Comparison of ENCODE assay signal across 8 mouse cellular contexts in genomic region chr19:43752489-43753225, GRCm38 (mm10). TPM values are rescaled to one million over a fixed set of nuclear protein-coding genes. Genes with fewer than 3 reads are reported as not detected.
DNase-seq lines count a peak whose midpoint lies in the region; ATAC-seq and TF ChIP-seq lines count a peak whose summit lies in the region.

Gene Cutc, plus strand, starts transcription at chr19:43752996.
Gene Cox15, minus strand, starts transcription at chr19:43753000.

- H3K9me3 ChIP-seq in embryonic facial prominence, embryonic 13.5 days: no peaks in the 10 kb centered on the region
- H3K9me3 ChIP-seq in limb, embryonic 12.5 days: no peaks in the 10 kb centered on the region
- H3K9me3 ChIP-seq in midbrain, embryonic 15.5 days: no peaks in the 10 kb centered on the region

- H3K9ac ChIP-seq in embryonic facial prominence, embryonic 13.5 days: peak within 1 kb of the TSS; percentile 83
- H3K9ac ChIP-seq in limb, embryonic 12.5 days (replicated peaks): peak within 1 kb of the TSS; percentile 75
- peak within 1 kb of the TSS; percentile 67 for H3K9ac ChIP-seq in midbrain, embryonic 15.5 days

- no peak for TF ChIP-seq POLR2A in kidney, adult 2 months (IDR thresholded peaks at IDR 0.05; ENCODE audit: low read depth, low read length)
- TF ChIP-seq POLR2A in spleen, adult 2 months (IDR thresholded peaks at IDR 0.05; ENCODE audit: low read depth, low read length): peak; percentile 92

- peak; percentile 98 for DNase-seq in 3134 (ENCODE audit: extremely low read depth, insufficient read length, low spot score)
- DNase-seq in adrenal gland, postnatal 36 days: peak; percentile 99
- DNase-seq in heart, adult 18-20 months: peak; percentile 98 to 99
- peak; percentile 98 for DNase-seq in kidney, adult 2 months
- DNase-seq in spleen, adult 2 months (ENCODE audit: low read depth in 1 of 2, low spot score in 2 of 2): peak; percentile 88 to 97

- peak within 1 kb of the TSS; percentile 59 for H3K4me2 ChIP-seq in embryonic facial prominence, embryonic 13.5 days
- peak within 1 kb of the TSS; percentile 56 for H3K4me2 ChIP-seq in limb, embryonic 12.5 days
- H3K4me2 ChIP-seq in midbrain, embryonic 15.5 days: peak within 1 kb of the TSS; percentile 65

- WGBS in embryonic facial prominence, embryonic 13.5 days: under 1% methylated on average over 62 of the region's 62 CpGs
- WGBS in kidney, adult 2 months: under 1% methylated on average over 62 of the region's 62 CpGs
- under 1% methylated on average over 62 of the region's 62 CpGs for WGBS in limb, embryonic 12.5 days
- under 1% methylated on average over 62 of the region's 62 CpGs for WGBS in midbrain, embryonic 15.5 days
- WGBS in spleen, adult 2 months: under 1% methylated on average over 62 of the region's 62 CpGs

- peak within 1 kb of the TSS; percentile 96 for H3K27ac ChIP-seq in embryonic facial prominence, embryonic 13.5 days
- H3K27ac ChIP-seq in kidney, adult 2 months (ENCODE audit: insufficient read depth, low read depth, low read length): peak within 1 kb of the TSS; percentile 94
- peak within 1 kb of the TSS; percentile 96 for H3K27ac ChIP-seq in limb, embryonic 12.5 days
- peak within 1 kb of the TSS; percentile 92 for H3K27ac ChIP-seq in midbrain, embryonic 15.5 days
- peak within 1 kb of the TSS; percentile 98 for H3K27ac ChIP-seq in spleen, adult 2 months (ENCODE audit: insufficient read depth, low read length)

- 0 out of 2 replicates have a peak, but pooled peaks have one; percentile 16 for TF ChIP-seq CTCF in kidney, adult 2 months (conservative IDR thresholded peaks at IDR 0.05; ENCODE audit: insufficient read depth, insufficient read length, low read depth, low read length)
- TF ChIP-seq CTCF in spleen, adult 2 months (IDR thresholded peaks at IDR 0.05; ENCODE audit: extremely low read depth, insufficient read depth, insufficient read length, insufficient replicate concordance): no peak

- peak within 1 kb of the TSS; percentile 70 for H3K4me3 ChIP-seq in embryonic facial prominence, embryonic 13.5 days
- peak within 1 kb of the TSS; percentile 76 for H3K4me3 ChIP-seq in kidney, adult 2 months (ENCODE audit: insufficient read depth, low read depth, low read length)
- H3K4me3 ChIP-seq in limb, embryonic 12.5 days (replicated peaks): peak within 1 kb of the TSS; percentile 65
- H3K4me3 ChIP-seq in midbrain, embryonic 15.5 days: peak within 1 kb of the TSS; percentile 68
- H3K4me3 ChIP-seq in spleen, adult 2 months (ENCODE audit: extremely low read depth, insufficient read depth, insufficient read length): peak within 1 kb of the TSS; percentile 73

- H3K27me3 ChIP-seq in embryonic facial prominence, embryonic 13.5 days: no peaks in the 10 kb centered on the region
- no peaks in the 10 kb centered on the region for H3K27me3 ChIP-seq in kidney, adult 2 months (replicated peaks; ENCODE audit: control insufficient read depth, insufficient read depth, low read length)
- H3K27me3 ChIP-seq in limb, embryonic 12.5 days: no peaks in the 10 kb centered on the region
- H3K27me3 ChIP-seq in midbrain, embryonic 15.5 days (replicated peaks): no peaks in the 10 kb centered on the region
- no peaks in the 10 kb centered on the region for H3K27me3 ChIP-seq in spleen, adult 2 months (ENCODE audit: control insufficient read depth, insufficient read depth, low read length)

- ATAC-seq in embryonic facial prominence, embryonic 13.5 days (ENCODE audit: insufficient number of reproducible peaks, insufficient read depth, low FRiP score, low TSS enrichment, low read depth): peak; percentile 85
- peak; percentile 85 for ATAC-seq in limb, embryonic 12.5 days (ENCODE audit: insufficient number of reproducible peaks, insufficient read depth, low FRiP score, low TSS enrichment, low read depth)
- peak; percentile 95 for ATAC-seq in midbrain, embryonic 15.5 days (replicated peaks)

- H3K4me1 ChIP-seq in embryonic facial prominence, embryonic 13.5 days: peaks cover 10% of the 10 kb centered on the region
- no peaks in the 10 kb centered on the region; the same call in 1 of the 2 replicates for H3K4me1 ChIP-seq in kidney, adult 2 months (ENCODE audit: control insufficient read depth, insufficient read depth, low read length)
- peaks cover 4% of the 10 kb centered on the region; the same call in 1 of the 2 replicates for H3K4me1 ChIP-seq in limb, embryonic 12.5 days (replicated peaks)
- peaks cover 17% of the 10 kb centered on the region for H3K4me1 ChIP-seq in midbrain, embryonic 15.5 days
- no peaks in the 10 kb centered on the region; the same call in 1 of the 2 replicates for H3K4me1 ChIP-seq in spleen, adult 2 months (ENCODE audit: control insufficient read depth, insufficient read depth, insufficient read length)

- peaks cover 27% of the 10 kb centered on the region for H3K36me3 ChIP-seq in embryonic facial prominence, embryonic 13.5 days
- no peaks in the 10 kb centered on the region; the same call in 1 of the 2 replicates for H3K36me3 ChIP-seq in kidney, adult 2 months (ENCODE audit: control insufficient read depth, insufficient read depth, low read length)
- peaks cover 30% of the 10 kb centered on the region for H3K36me3 ChIP-seq in limb, embryonic 12.5 days
- peaks cover 18% of the 10 kb centered on the region; the same call in 1 of the 2 replicates for H3K36me3 ChIP-seq in midbrain, embryonic 15.5 days (replicated peaks)
- peaks cover 10% of the 10 kb centered on the region for H3K36me3 ChIP-seq in spleen, adult 2 months (ENCODE audit: control insufficient read depth, insufficient read depth, low read length)

RNA-seq across cellular contexts. Expression of gene Cutc, which starts in this region (rescaled TPM):
- total RNA-seq in adrenal gland, postnatal 36 days (2021): 10 to 100 TPM in 1 of 2 experiments, 1 to 10 TPM in 1; 7.5 to 14.7 TPM
- 12.4 and 13.4 TPM in 2 replicates for polyA plus RNA-seq in embryonic facial prominence, embryonic 13.5 days (2015; fragmentation: Nextera tagmentation; extraction: Ambion mirVana)
- total RNA-seq in heart, adult 18-20 months (2021): 10 to 100 TPM; 14.3 to 15.3 TPM
- 10.2 and 12.7 TPM in 2 replicates for polyA plus RNA-seq in kidney, adult 2 months (2012; rRNA removed)
- polyA plus RNA-seq in limb, embryonic 12.5 days (2016; fragmentation: Nextera tagmentation; extraction: Ambion mirVana): 13.1 and 13.7 TPM in 2 replicates
- 6.9 and 7.4 TPM in 2 replicates for polyA plus RNA-seq in midbrain, embryonic 15.5 days (2015; fragmentation: Nextera tagmentation; extraction: Ambion mirVana)
- 3.4 and 5.2 TPM in 2 replicates for polyA plus RNA-seq in spleen, adult 2 months (2012; rRNA removed)

RNA-seq across cellular contexts. Expression of gene Cox15, which starts in this region (rescaled TPM):
- 10 to 100 TPM; 35.3 to 43.6 TPM for total RNA-seq in adrenal gland, postnatal 36 days (2021)
- 12.5 and 14.4 TPM in 2 replicates for polyA plus RNA-seq in embryonic facial prominence, embryonic 13.5 days (2015; fragmentation: Nextera tagmentation; extraction: Ambion mirVana)
- total RNA-seq in heart, adult 18-20 months (2021): 10 to 100 TPM; 23.5 to 26.0 TPM
- 25.5 and 28.4 TPM in 2 replicates for polyA plus RNA-seq in kidney, adult 2 months (2012; rRNA removed)
- polyA plus RNA-seq in limb, embryonic 12.5 days (2016; fragmentation: Nextera tagmentation; extraction: Ambion mirVana): 15.1 and 15.2 TPM in 2 replicates
- polyA plus RNA-seq in midbrain, embryonic 15.5 days (2015; fragmentation: Nextera tagmentation; extraction: Ambion mirVana): 12.8 and 14.2 TPM in 2 replicates
- polyA plus RNA-seq in spleen, adult 2 months (2012; rRNA removed): 7.4 and 8.0 TPM in 2 replicates

Comparison
In these comparisons a context has a peak if more than half of its experiments do, and no peak if none do; other contexts are left out.
1. Peak in every context shown above with its lines: DNase-seq, ATAC-seq, H3K4me3 ChIP-seq and H3K27ac ChIP-seq.